12 mouse cellular contexts compared by ENCODE assay signal in the genomic region with DNA sequence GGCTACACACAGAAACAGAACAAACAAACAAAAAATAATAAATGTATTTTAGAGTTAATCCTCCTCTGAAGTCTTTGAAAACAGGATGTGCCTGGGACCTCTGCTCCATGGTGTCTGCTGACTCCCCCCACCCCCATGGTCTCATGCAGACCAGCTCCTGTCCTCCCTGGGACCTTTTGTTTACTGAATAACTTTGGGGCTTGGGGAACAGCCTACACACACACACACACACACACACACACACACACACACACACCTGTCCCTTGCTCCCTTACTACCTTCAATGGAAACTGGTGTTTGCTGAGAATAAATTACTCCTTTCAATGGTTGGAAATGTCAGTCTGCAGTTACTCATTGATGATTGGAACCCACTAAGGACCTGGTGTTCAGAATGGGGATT. TPM values are rescaled to one million over a fixed set of nuclear protein-coding genes. Genes with fewer than 3 reads are reported as not detected.
DNase-seq lines count a peak whose midpoint lies in the region; ATAC-seq and TF ChIP-seq lines count a peak whose summit lies in the region.
"Had no signal": no experiment of that assay in that cellular context is flagged by ENCODE, and none has a peak within 500 bp of the region (broad histone marks: within the 10 kb centered on the region; RNA-seq: fewer than 3 reads in every experiment).

No protein-coding gene starts in this region.

- H3K9ac ChIP-seq in heart, embryonic 13.5 days = no peak overlapping the region
- no peak overlapping the region for H3K9ac ChIP-seq in neural tube, embryonic 11.5 days (ENCODE audit: low read length)

- no peak overlapping the region for H3K4me3 ChIP-seq in heart, embryonic 13.5 days
- no peak overlapping the region for H3K4me3 ChIP-seq in neural tube, embryonic 11.5 days (ENCODE audit: low read depth, low read length)
- H3K4me3 ChIP-seq in thymus, adult 2 months (ENCODE audit: control insufficient read depth, insufficient read depth, low read length) = no peak overlapping the region

- 0 out of 2 replicates have a peak overlapping the region, but pooled peaks have one; percentile 33 for H3K27ac ChIP-seq in heart, embryonic 13.5 days (replicated peaks)
- H3K27ac ChIP-seq in neural tube, embryonic 11.5 days (ENCODE audit: low read depth, low read length) = 0 out of 2 replicates have a peak overlapping the region, but pooled peaks have one; percentile 24
- no peak overlapping the region for H3K27ac ChIP-seq in thymus, adult 2 months (ENCODE audit: control insufficient read depth, insufficient read depth, low read length)

- peaks cover 32% of the 10 kb centered on the region for H3K36me3 ChIP-seq in heart, embryonic 13.5 days
- H3K36me3 ChIP-seq in neural tube, embryonic 11.5 days (ENCODE audit: control insufficient read depth, insufficient read depth, low read length) = peaks cover 2% of the 10 kb centered on the region
- peaks cover 6% of the 10 kb centered on the region; the same call in 1 of the 2 replicates for H3K36me3 ChIP-seq in thymus, adult 2 months (ENCODE audit: control insufficient read depth, insufficient read depth, low read length)

- H3K4me2 ChIP-seq in heart, embryonic 13.5 days = no peak overlapping the region
- no peak overlapping the region for H3K4me2 ChIP-seq in neural tube, embryonic 11.5 days (ENCODE audit: low read depth)

- peaks cover 62% of the 10 kb centered on the region for H3K4me1 ChIP-seq in heart, embryonic 13.5 days
- H3K4me1 ChIP-seq in neural tube, embryonic 11.5 days (ENCODE audit: control insufficient read depth, insufficient read depth, low read length) = peaks cover 29% of the 10 kb centered on the region
- H3K4me1 ChIP-seq in thymus, adult 2 months (replicated peaks; ENCODE audit: control insufficient read depth, insufficient read depth, low read length) = peaks cover 2% of the 10 kb centered on the region; the same call in 1 of the 2 replicates

- no peak for TF ChIP-seq CTCF in thymus, adult 2 months (IDR thresholded peaks at IDR 0.05; ENCODE audit: borderline replicate concordance, control insufficient read depth, extremely low read depth, insufficient read depth, low read length, poor library complexity)

- TF ChIP-seq POLR2A in thymus, adult 2 months (IDR thresholded peaks at IDR 0.05; ENCODE audit: control insufficient read depth, extremely low read depth, insufficient read depth, low read length, poor library complexity) = no peak

- no peaks in the 10 kb centered on the region for H3K27me3 ChIP-seq in heart, embryonic 13.5 days (replicated peaks)
- no peaks in the 10 kb centered on the region for H3K27me3 ChIP-seq in neural tube, embryonic 11.5 days (ENCODE audit: control insufficient read depth, insufficient read depth, low read length)
- no peaks in the 10 kb centered on the region for H3K27me3 ChIP-seq in thymus, adult 2 months (ENCODE audit: control insufficient read depth, insufficient read depth, low read length)

- ATAC-seq in heart, embryonic 13.5 days (ENCODE audit: extremely low read depth, insufficient number of reproducible peaks, low FRiP score, low TSS enrichment) = no peak
- no peak for ATAC-seq in neural tube, embryonic 11.5 days (ENCODE audit: insufficient read depth, low FRiP score, low TSS enrichment)
- ATAC-seq: lung, postnatal 0 days had no signal

- no peak for DNase-seq in heart, adult 8-10 months (ENCODE audit: low spot score)
- DNase-seq in neural tube, embryonic 11.5 days (ENCODE audit: low spot score) = no peak
- DNase-seq in neural tube, embryonic 10.5 days (ENCODE audit: extremely low spot score, low spot score) = no peak
- DNase-seq in kidney, postnatal 4 days = peak; percentile 48 to 68
- no peak for DNase-seq in thymus, adult 2 months
- no peak for DNase-seq in layer of hippocampus, postnatal 36 days
- no peak for DNase-seq in adrenal gland, postnatal 14 days
- DNase-seq: cerebellum, adult 9-10 months; gastrocnemius, postnatal 36 days had no signal

- no peaks in the 10 kb centered on the region for H3K9me3 ChIP-seq in heart, embryonic 13.5 days
- H3K9me3 ChIP-seq in neural tube, embryonic 11.5 days (ENCODE audit: control insufficient read depth, low read length) = no peaks in the 10 kb centered on the region

RNA-seq across cellular contexts. Expression of a gene that starts 15.8 kb away (rescaled TPM):
- polyA plus RNA-seq in heart, embryonic 13.5 days (2015; fragmentation: Nextera tagmentation; extraction: Ambion mirVana) = 12.7 and 15.5 TPM in 2 replicates
- total RNA-seq in heart, adult 8-10 months (2022) = 100 to 1,000 TPM in 2 of 4 experiments, 10 to 100 TPM in 2; 78.8 to 113 (median 105) TPM
- polyA plus RNA-seq in neural tube, embryonic 11.5 days (2014; fragmentation: Nextera tagmentation; extraction: Ambion mirVana) = 10.4 and 12.1 TPM in 2 replicates
- 3.3 and 6.8 TPM in 2 replicates for polyA plus RNA-seq in thymus, adult 2 months (2012; rRNA removed)
- total RNA-seq in layer of hippocampus, postnatal 36 days (2021) = 10 to 100 TPM; 32.4 to 37.7 TPM
- 26.6 and 40.0 TPM in 2 replicates for total RNA-seq in adrenal gland, postnatal 14 days (2021)

RNA-seq across cellular contexts. Expression of a gene that starts 24.0 kb away (rescaled TPM):
- polyA plus RNA-seq in heart, embryonic 13.5 days (2015; fragmentation: Nextera tagmentation; extraction: Ambion mirVana) = 103 and 117 TPM in 2 replicates
- total RNA-seq in heart, adult 8-10 months (2022) = 100 to 1,000 TPM; 257 to 301 (median 279) TPM
- polyA plus RNA-seq in neural tube, embryonic 11.5 days (2014; fragmentation: Nextera tagmentation; extraction: Ambion mirVana) = 77.0 and 84.9 TPM in 2 replicates
- 14.5 and 15.2 TPM in 2 replicates for polyA plus RNA-seq in thymus, adult 2 months (2012; rRNA removed)
- total RNA-seq in layer of hippocampus, postnatal 36 days (2021) = 10 to 100 TPM; 93.0 to 93.1 TPM
- total RNA-seq in adrenal gland, postnatal 14 days (2021) = 213 and 228 TPM in 2 replicates

RNA-seq across cellular contexts. Expression of a gene that starts 48.4 kb away (rescaled TPM):
- 0.88 and 0.94 TPM in 2 replicates for polyA plus RNA-seq in heart, embryonic 13.5 days (2015; fragmentation: Nextera tagmentation; extraction: Ambion mirVana)
- 1 to 10 TPM in 1 of 4 experiments, under 1 TPM in 3; 0.34 to 2.4 (median 0.57) TPM for total RNA-seq in heart, adult 8-10 months (2022)
- polyA plus RNA-seq in neural tube, embryonic 11.5 days (2014; fragmentation: Nextera tagmentation; extraction: Ambion mirVana) = 0.29 and 0.97 TPM in 2 replicates
- polyA plus RNA-seq in thymus, adult 2 months (2012; rRNA removed) = 35.3 and 39.4 TPM in 2 replicates
- total RNA-seq in layer of hippocampus, postnatal 36 days (2021) = 1 to 10 TPM; 7.2 to 7.6 TPM
- total RNA-seq in adrenal gland, postnatal 14 days (2021) = 65.0 and 67.7 TPM in 2 replicates
- total RNA-seq: megakaryocyte-erythroid progenitor cell, adult 5-6 weeks had no signal

Comparison
In these comparisons a context has a peak if more than half of its experiments do, and no peak if none do; other contexts are left out.
1. DNase-seq: peak in kidney, postnatal 4 days (2 of 2); none in heart, adult 8-10 months (single experiment), neural tube, embryonic 11.5 days (single experiment), neural tube, embryonic 10.5 days (single experiment), thymus, adult 2 months (single experiment), layer of hippocampus, postnatal 36 days (0 of 2) and adrenal gland, postnatal 14 days (single experiment).